Mouse (Mus musculus) forebrain, embryonic 16.5 days (tissue): Measurements from ENCODE around the gene Nono. TPM values are rescaled to one million over a fixed set of nuclear protein-coding genes. Genes with fewer than 3 reads are reported as not detected.

ENCODE experiments used
- ATAC-seq: fragments of 200-750 bp; cut with Nextera tagmentation; 2 replicates; pipeline ENCODE4 v1.8.0; 2017; ENCODE audit warnings: mild to moderate bottlenecking, moderate library complexity
- H3K27ac ChIP-seq: fragments of 300-500 bp; sonication (generic); 2 replicates; pipeline ENCODE4 v1.5.1; 2014; ENCODE audit warnings: low read length, control low read depth
- H3K27me3 ChIP-seq: fragments of 300-500 bp; sonication (generic); replicated peaks from 2 replicates; pipeline ENCODE4 v1.6.1; 2014; ENCODE audit warnings: low read length; ENCODE audit not compliant: control insufficient read depth, insufficient read depth
- H3K36me3 ChIP-seq: fragments of 300-500 bp; sonication (generic); 2 replicates; pipeline ENCODE4 v1.6.1; 2014; ENCODE audit not compliant: control insufficient read depth, insufficient read depth
- H3K4me1 ChIP-seq: fragments of 300-500 bp; sonication (generic); replicated peaks from 2 replicates; pipeline ENCODE4 v1.6.1; 2014; ENCODE audit warnings: low read length; ENCODE audit not compliant: control insufficient read depth, insufficient read depth
- H3K4me2 ChIP-seq: fragments of 300-500 bp; sonication (generic); 2 replicates; pipeline ENCODE4 v1.6.1; 2014; ENCODE audit warnings: mild to moderate bottlenecking, low read length, control low read depth
- H3K4me3 ChIP-seq: fragments of 300-500 bp; sonication (generic); replicated peaks from 2 replicates; pipeline ENCODE4 v1.5.1; 2014; ENCODE audit warnings: mild to moderate bottlenecking, low read length, control low read depth
- H3K9ac ChIP-seq: fragments of 300-500 bp; sonication (generic); replicated peaks from 2 replicates; pipeline ENCODE4 v1.6.1; 2014; ENCODE audit warnings: low read depth, low read length, control low read depth
- H3K9me3 ChIP-seq: fragments of 300-500 bp; sonication (generic); 2 replicates; pipeline ENCODE4 v1.6.1; 2016; ENCODE audit warnings: low read length; ENCODE audit not compliant: control insufficient read depth
- WGBS: fragments of 180-500 bp; shearing (Covaris S2); extraction: QIAGEN DNeasy Blood & Tissue Kit; methylation state at CpG from one replicate; pipeline ENCODE4 v1.1.7; 2014; 5-methylcytosine and 5-hydroxymethylcytosine counted together
- polyA plus RNA-seq: library from polyadenylated mRNA; unstranded; fragments of >200 nt; fragmentation: Nextera tagmentation; extraction: Ambion mirVana; gene quantifications from 2 replicates; pipeline ENCODE4 v1.2.1, GENCODE M21; 2015

Nono gene
- polyA plus RNA-seq, 1 experiment from 2014 or later: 456 TPM

- H3K4me1 ChIP-seq: peaks cover 10% of the 10 kb centered on the region
- H3K36me3 ChIP-seq: no peaks in the 10 kb centered on the region
- WGBS: 19% methylated on average over 32 of the region's 36 CpGs
- H3K4me3 ChIP-seq: peak overlapping the region; percentile 56
- ATAC-seq: no peak; the same call in 1 of the 2 replicates
- H3K9me3 ChIP-seq: no peaks in the 10 kb centered on the region
- H3K4me2 ChIP-seq: peak overlapping the region; percentile 73
- no peaks in the 10 kb centered on the region for H3K27me3 ChIP-seq
- peak overlapping the region; percentile 72 for H3K27ac ChIP-seq
- peak overlapping the region; percentile 63 for H3K9ac ChIP-seq
Observed at GRCm38 (mm10) chrX:101418946-101419724, 10.0 kb upstream of the Nono start.

GRCm38 (mm10) chrX:101419725-101420699, 9.1 kb upstream of the Nono start:
- 25% methylated on average over 41 of the region's 54 CpGs for WGBS
- H3K27me3 ChIP-seq: no peaks in the 10 kb centered on the region
- peaks cover 10% of the 10 kb centered on the region for H3K4me1 ChIP-seq
- H3K9ac ChIP-seq: peak overlapping the region; percentile 64
- peak overlapping the region; percentile 73 for H3K4me2 ChIP-seq
- H3K36me3 ChIP-seq: no peaks in the 10 kb centered on the region
- peak overlapping the region; percentile 56 for H3K4me3 ChIP-seq
- H3K9me3 ChIP-seq: no peaks in the 10 kb centered on the region
- H3K27ac ChIP-seq: peak overlapping the region; percentile 88
- ATAC-seq: peak; percentile 97

GRCm38 (mm10) chrX:101420700-101421095, 8.4 kb upstream of the Nono start, which contains the start of gene Zmym3:
Zmym3 (minus strand) TSS chrX:101420849.
- peaks cover 10% of the 10 kb centered on the region for H3K4me1 ChIP-seq
- H3K27me3 ChIP-seq: no peaks in the 10 kb centered on the region
- WGBS: 22% methylated on average over 4 of the region's 4 CpGs
- peak within 1 kb of the TSS; percentile 64 for H3K9ac ChIP-seq
- peak within 1 kb of the TSS; percentile 55 for H3K4me2 ChIP-seq
- H3K36me3 ChIP-seq: no peaks in the 10 kb centered on the region
- no peak for ATAC-seq
- H3K9me3 ChIP-seq: no peaks in the 10 kb centered on the region
- H3K4me3 ChIP-seq: peak within 1 kb of the TSS; percentile 56
- peak within 1 kb of the TSS; percentile 88 for H3K27ac ChIP-seq

GRCm38 (mm10) chrX:101423462-101423861, 5.7 kb upstream of the Nono start:
- ATAC-seq: no peak
- no peak overlapping the region for H3K9ac ChIP-seq

GRCm38 (mm10) chrX:101427774-101428173, 1.3 kb upstream of the Nono start:
- Histone ChIP-seq H3K27me3 (no peaks in the 10 kb centered on the region), H3K9ac (no peak overlapping the region), H3K27ac (no peak overlapping the region), H3K4me3 (no peak overlapping the region), H3K4me1 (peaks cover 8% of the 10 kb centered on the region), H3K9me3 (no peaks in the 10 kb centered on the region), H3K4me2 (no peak overlapping the region), H3K36me3 (no peaks in the 10 kb centered on the region)
- ATAC-seq: no peak
- 5% methylated on average over 1 of the region's 1 CpGs for WGBS

More at GRCm38 (mm10) chrX:101423462-101423861, 5.7 kb upstream of the Nono start:
- 89% methylated on average over 2 of the region's 2 CpGs for WGBS
- no peak overlapping the region for H3K27ac ChIP-seq
- peaks cover 3% of the 10 kb centered on the region for H3K4me1 ChIP-seq
- no peaks in the 10 kb centered on the region for H3K9me3 ChIP-seq
- H3K4me2 ChIP-seq: no peak overlapping the region
- H3K36me3 ChIP-seq: no peaks in the 10 kb centered on the region
- no peak overlapping the region for H3K4me3 ChIP-seq
- H3K27me3 ChIP-seq: no peaks in the 10 kb centered on the region

- 20% methylated on average over 7 of the region's 7 CpGs for WGBS
- peak overlapping the region; percentile 93 for H3K27ac ChIP-seq
- H3K4me1 ChIP-seq: peaks cover 8% of the 10 kb centered on the region
- H3K9ac ChIP-seq: peak overlapping the region; percentile 48; the same call in 1 of the 2 replicates
- peak overlapping the region; percentile 51 for H3K4me2 ChIP-seq
- peak overlapping the region; percentile 38 for H3K4me3 ChIP-seq
- no peaks in the 10 kb centered on the region for H3K9me3 ChIP-seq
- no peaks in the 10 kb centered on the region for H3K36me3 ChIP-seq
- H3K27me3 ChIP-seq: no peaks in the 10 kb centered on the region
- peak; percentile 11; the same call in 1 of the 2 replicates for ATAC-seq
Observed at GRCm38 (mm10) chrX:101428785-101429141, 355 bp upstream of the Nono start.

GRCm38 (mm10) chrX:101429976-101430375, 858 bp downstream of the Nono start:
- peak overlapping the region; percentile 75 for H3K9ac ChIP-seq
- peak; percentile 34 for ATAC-seq

GRCm38 (mm10) chrX:101448886-101449475, 19.9 kb downstream of the Nono start, which contains the start of gene Itgb1bp2:
Itgb1bp2 (plus strand) TSS chrX:101449088.
- Histone ChIP-seq H3K4me1 (no peaks in the 10 kb centered on the region), H3K9ac (no peak within 1 kb of the TSS), H3K4me2 (no peak within 1 kb of the TSS), H3K27ac (no peak within 1 kb of the TSS), H3K27me3 (no peaks in the 10 kb centered on the region), H3K9me3 (no peaks in the 10 kb centered on the region), H3K36me3 (peaks cover 10% of the 10 kb centered on the region), H3K4me3 (no peak within 1 kb of the TSS)
- WGBS: 75% methylated on average over 4 of the region's 4 CpGs
- ATAC-seq: no peak

More at GRCm38 (mm10) chrX:101429976-101430375, 858 bp downstream of the Nono start:
- Histone ChIP-seq H3K36me3 (no peaks in the 10 kb centered on the region), H3K27me3 (no peaks in the 10 kb centered on the region), H3K27ac (peak overlapping the region; percentile 92), H3K4me2 (peak overlapping the region; percentile 59), H3K9me3 (no peaks in the 10 kb centered on the region), H3K4me3 (peak overlapping the region; percentile 66), H3K4me1 (peaks cover 8% of the 10 kb centered on the region)
- WGBS: 24% methylated on average over 14 of the region's 14 CpGs
